Mouse (Mus musculus) bone marrow, adult 2 months (tissue): ENCODE data around the gene Ndrg3.

Source experiments
- CTCF ChIP-seq: fragments of 200-500 bp; IDR thresholded peaks from 2 replicates; pipeline ENCODE4 v1.5.1; 2011; ENCODE audit warnings: low read length, control low read depth; ENCODE audit not compliant: control insufficient read depth, insufficient read depth
- POLR2A ChIP-seq: fragments of 200-500 bp; IDR thresholded peaks from 2 replicates; pipeline ENCODE4 v1.6.1; 2011; ENCODE audit warnings: low read depth, mild to moderate bottlenecking, control low read depth, low read length, borderline replicate concordance; ENCODE audit not compliant: control insufficient read depth

- TF ChIP-seq POLR2A (no peak), CTCF (no peak)
These were observed 4.5 kb downstream of the Ndrg3 start for GRCm38 (mm10) chr2:156987316-156987715.
